Mouse (Mus musculus): ENCODE measurements at regions not wholly inside any gene's neighbourhood (a gene's known extent, or its start where the extent isn't known, plus 50 kb on each side); places are given as distances from the start of the nearest gene placed in this dataset.

- no peak for DNase-seq
These were observed 326.5 kb downstream of the Etnk1 start for GRCm38 (mm10) chr6:143493543-143493942.

- no peak for DNase-seq
These were observed 327.3 kb downstream of the Etnk1 start for GRCm38 (mm10) chr6:143494341-143494740.

GRCm38 (mm10) chr6:143494886-143495285, 327.9 kb downstream of the Etnk1 start:
- no peak for DNase-seq

GRCm38 (mm10) chr6:143498764-143499163, 331.7 kb downstream of the Etnk1 start:
- DNase-seq, result no peak

GRCm38 (mm10) chr6:143499259-143500043, 332.4 kb downstream of the Etnk1 start:
- DNase-seq, result no peak

- no peak for DNase-seq
These were observed 335.8 kb downstream of the Etnk1 start for GRCm38 (mm10) chr6:143502803-143503202.

- no peak for DNase-seq
These were observed 336.9 kb downstream of the Etnk1 start for GRCm38 (mm10) chr6:143503953-143504352.

- no peak for DNase-seq
These were observed 346.4 kb downstream of the Etnk1 start for GRCm38 (mm10) chr6:143513459-143513858.

GRCm38 (mm10) chr6:143515137-143515536, 348.1 kb downstream of the Etnk1 start:
- no peak for DNase-seq

GRCm38 (mm10) chr6:143516746-143517145, 349.7 kb downstream of the Etnk1 start:
- no peak for DNase-seq

GRCm38 (mm10) chr6:143518476-143518875, 351.5 kb downstream of the Etnk1 start:
- no peak for DNase-seq

GRCm38 (mm10) chr6:143519668-143520067, 352.6 kb downstream of the Etnk1 start:
- no peak for DNase-seq

- DNase-seq, result no peak
These were observed 358.1 kb downstream of the Etnk1 start for GRCm38 (mm10) chr6:143525092-143525491.

- no peak for DNase-seq
These were observed 361.9 kb downstream of the Etnk1 start for GRCm38 (mm10) chr6:143528898-143529297.

GRCm38 (mm10) chr6:143530372-143531224, 363.6 kb downstream of the Etnk1 start:
- peak; percentile 30 for DNase-seq

GRCm38 (mm10) chr6:143531477-143531876, 364.5 kb downstream of the Etnk1 start:
- no peak for DNase-seq

GRCm38 (mm10) chr6:143532380-143532779, 365.4 kb downstream of the Etnk1 start:
- no peak for DNase-seq

- DNase-seq, result no peak
These were observed 368.2 kb downstream of the Etnk1 start for GRCm38 (mm10) chr6:143535265-143535664.

GRCm38 (mm10) chr6:143535726-143536125, 368.7 kb downstream of the Etnk1 start:
- DNase-seq, result no peak

GRCm38 (mm10) chr6:143536525-143537293, 369.7 kb downstream of the Etnk1 start:
- DNase-seq, result no peak

- DNase-seq, result peak; percentile 26
These were observed 380.4 kb downstream of the Etnk1 start for GRCm38 (mm10) chr6:143547406-143547903.

GRCm38 (mm10) chr6:143554946-143555345, 387.9 kb downstream of the Etnk1 start:
- no peak for DNase-seq
